Mouse (Mus musculus) small intestine, adult 2 months (tissue): ENCODE results near the gene Npvf.

Experiments used
- CTCF ChIP-seq: fragments of 200-500 bp; IDR thresholded peaks from 2 replicates; pipeline ENCODE4 v1.5.1; 2012; ENCODE audit warnings: low read depth, mild to moderate bottlenecking, control low read depth, inconsistent platforms, low read length, moderate library complexity, mixed read lengths; ENCODE audit not compliant: insufficient replicate concordance, insufficient read length; ENCODE audit errors: extremely low read depth
- POLR2A ChIP-seq: fragments of 200-500 bp; IDR thresholded peaks from 2 replicates; pipeline ENCODE4 v1.6.1; 2012; ENCODE audit warnings: low read depth, mild to moderate bottlenecking, control low read depth, inconsistent platforms, low read length, moderate library complexity

DNA sequence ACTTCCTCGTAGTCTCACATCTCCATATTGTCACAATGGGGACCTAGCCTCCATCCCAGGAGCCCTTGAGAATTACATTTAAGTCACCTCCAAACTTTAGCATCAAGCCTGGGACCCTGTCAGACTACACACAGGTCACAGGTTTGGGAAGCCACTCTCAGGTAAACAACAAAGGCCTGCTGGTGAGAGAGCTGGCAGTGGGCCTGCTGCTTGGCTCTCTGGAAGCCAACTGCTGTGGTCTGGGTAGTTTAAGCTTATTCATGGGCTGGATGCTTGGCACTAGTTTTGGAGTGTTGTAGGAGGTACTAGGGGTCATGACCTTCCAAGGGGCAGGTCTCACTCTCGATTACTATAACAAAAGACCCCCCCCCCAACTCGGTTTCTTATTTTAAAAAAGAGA lies 7.6 kb downstream of the Npvf start:
- TF ChIP-seq POLR2A (no peak), CTCF (no peak)
